Mouse (Mus musculus): ENCODE data around the gene Mcm6.

The Mcm6 gene

DNA sequence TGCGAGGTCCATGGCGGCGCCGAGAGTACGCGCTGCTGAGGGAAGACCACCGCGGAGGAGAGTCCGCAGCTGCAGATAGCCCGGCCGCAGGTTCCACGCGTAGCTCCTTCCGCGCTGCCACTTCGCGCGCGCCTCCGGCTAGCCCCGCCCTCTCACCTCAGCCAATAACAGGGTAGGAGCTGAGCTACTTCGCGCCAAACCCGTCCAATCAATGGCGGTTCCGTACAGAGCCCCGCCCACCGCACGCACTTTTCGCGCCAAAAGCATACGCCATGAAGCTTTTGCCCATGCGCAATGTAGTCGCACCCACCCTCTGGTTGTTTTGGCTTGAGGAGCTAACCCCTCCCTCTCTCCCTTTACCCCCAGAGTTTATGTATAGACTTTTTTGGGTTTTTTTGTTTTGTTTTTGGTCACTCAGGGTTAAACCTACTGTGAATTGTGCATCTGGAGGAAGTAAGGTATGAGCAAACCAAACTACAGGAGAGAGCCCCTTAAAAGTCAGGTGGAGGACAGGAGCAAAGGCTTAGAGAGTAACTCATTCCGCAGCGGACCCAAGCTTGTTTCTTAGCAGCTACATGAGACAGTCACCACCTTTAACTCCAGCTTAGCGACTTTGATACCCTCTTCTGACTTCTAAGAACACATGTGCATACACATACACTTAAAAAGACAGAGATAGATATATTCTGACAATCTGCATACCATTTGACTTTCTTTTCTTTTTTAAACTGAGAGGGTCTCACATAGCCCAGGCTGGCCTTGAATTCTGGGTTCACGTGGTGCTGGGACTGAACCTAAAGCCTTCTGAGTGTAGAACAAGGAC is at the start of gene Mcm6:
Gene Mcm6 (minus strand): TSS at position 111 of the 823 bp plus-strand sequence.
- DNase-seq (ENCODE audit: low spot score in 2 of 2), result peak; percentile 84 to 93

DNA sequence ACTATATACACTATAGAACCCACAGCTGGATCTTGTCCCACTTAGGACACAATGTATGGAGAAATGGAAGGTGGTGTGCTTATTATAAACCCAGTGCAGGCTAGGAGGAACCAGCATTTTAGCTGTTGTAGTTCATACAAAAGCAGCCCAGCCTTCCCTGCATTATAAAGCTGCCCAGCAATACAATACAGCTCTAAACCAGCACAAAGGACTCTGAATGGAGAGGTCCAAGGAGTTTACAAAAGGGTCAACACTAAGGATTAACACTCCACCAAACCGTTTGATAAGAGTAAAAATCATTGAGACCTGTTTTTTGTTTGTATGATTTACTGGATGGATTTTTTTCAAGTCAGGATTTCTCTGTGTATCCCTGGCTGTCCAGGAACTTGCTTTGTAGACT is 47.4 kb upstream of the Mcm6 start:
- DNase-seq (ENCODE audit: low spot score in 2 of 2), result no peak

DNA sequence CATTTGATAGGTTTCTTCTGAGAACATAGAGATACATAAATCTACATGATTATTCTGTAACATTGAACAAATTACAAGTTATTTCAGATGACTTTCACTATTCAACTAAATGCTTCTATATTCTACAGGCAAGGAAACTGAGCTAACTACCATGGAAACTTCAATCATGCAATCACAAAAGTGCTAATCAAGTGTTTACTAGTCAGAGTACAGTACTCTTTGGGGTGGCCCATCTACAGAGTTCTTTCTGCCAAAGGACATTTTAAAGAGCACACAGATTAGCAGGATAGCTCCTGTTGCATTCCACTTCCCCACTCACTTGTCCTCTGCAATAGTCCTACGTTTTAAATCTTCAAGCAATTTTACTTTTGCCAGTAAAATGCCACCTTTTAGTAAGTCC is 46.2 kb upstream of the Mcm6 start:
- DNase-seq (ENCODE audit: low spot score in 2 of 2), result no peak

DNA sequence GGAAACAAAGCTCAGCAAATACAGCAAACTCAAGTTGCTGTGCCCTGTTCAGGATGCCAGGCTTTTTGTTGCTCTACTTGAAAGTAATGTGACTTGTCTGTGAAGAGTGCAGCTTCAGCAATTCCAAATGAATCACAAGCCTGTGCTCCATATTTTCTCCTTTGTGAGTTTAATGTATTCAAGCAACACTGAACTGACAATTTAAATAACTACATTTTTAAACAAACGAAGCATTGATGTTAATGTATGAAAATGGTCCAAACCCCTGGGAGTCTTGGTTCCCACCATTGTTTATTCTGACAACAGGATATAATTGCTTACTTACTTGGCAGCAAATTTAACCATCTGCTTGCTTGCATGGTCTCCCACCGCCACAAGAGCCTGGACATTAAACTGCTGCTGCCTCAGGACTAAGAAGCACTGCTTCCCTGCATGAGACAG is 45.6 kb upstream of the Mcm6 start:
- DNase-seq (ENCODE audit: low spot score in 2 of 2), result peak in 1 of 2 experiments; percentile 24

DNA sequence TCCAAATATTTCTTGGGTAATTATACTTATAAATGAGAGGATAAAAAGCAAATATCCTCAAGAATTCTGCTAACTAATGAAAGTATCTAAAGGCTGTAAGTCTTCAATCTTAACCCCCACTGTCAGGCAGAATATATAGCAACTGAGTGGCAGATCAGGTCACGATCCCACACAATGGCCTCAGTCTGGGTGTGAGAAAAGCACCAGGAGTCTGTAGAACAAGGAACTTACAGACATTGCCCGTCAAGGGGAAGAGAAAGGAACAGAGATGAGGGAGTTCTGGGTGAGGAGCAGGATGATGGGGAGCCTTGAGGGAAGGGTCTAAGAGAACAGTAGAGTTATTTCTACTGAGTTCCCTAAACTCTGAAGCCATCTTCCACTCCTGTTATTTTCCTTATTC is 41.5 kb upstream of the Mcm6 start:
- DNase-seq (ENCODE audit: low spot score in 2 of 2), result no peak

DNA sequence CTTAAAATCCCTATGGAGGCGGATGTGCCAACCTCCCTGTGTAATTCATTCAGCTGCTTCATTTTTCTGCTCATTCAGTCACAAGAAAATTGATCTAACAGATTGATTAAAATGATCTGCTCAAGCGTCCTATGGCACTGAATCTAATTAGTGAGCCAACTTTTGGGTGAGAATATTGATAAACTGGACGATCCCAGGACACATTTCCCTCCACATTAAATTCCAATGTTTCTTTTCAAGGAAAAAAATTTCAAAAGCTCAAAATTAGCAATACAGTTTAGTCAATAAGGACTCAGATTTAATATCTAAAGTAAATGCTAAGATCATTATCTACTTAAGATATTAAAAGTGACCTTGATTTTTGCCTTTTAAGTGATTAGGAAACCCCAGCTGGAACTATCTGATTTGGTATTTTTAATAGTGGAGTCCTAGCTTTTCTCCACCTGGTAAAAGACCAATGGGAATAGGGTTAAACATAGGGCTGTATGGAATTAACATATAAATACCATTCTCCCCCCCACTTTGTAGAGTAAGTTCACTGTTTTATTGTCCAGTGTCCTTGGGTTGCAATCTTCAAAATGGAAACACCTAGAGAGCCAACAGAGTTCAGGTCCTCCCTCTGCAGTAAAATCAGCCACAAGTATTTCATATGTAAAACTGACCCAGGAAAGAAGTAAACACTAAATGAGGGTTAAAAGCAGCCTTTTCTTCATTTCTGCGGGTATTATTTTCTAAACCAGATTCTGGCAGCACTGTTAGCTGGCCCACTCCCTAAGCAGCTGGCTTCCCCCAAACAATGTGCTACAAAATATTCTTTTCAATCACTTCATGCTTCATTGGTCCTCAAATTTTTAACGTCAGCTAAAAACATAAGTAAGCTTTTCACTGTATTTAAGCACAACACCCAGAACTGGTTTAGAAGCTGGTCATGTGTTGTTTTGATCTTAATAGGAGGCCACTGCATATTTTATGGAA is 40.8 kb upstream of the Mcm6 start:
- no peak for DNase-seq (ENCODE audit: low spot score in 2 of 2)

DNA sequence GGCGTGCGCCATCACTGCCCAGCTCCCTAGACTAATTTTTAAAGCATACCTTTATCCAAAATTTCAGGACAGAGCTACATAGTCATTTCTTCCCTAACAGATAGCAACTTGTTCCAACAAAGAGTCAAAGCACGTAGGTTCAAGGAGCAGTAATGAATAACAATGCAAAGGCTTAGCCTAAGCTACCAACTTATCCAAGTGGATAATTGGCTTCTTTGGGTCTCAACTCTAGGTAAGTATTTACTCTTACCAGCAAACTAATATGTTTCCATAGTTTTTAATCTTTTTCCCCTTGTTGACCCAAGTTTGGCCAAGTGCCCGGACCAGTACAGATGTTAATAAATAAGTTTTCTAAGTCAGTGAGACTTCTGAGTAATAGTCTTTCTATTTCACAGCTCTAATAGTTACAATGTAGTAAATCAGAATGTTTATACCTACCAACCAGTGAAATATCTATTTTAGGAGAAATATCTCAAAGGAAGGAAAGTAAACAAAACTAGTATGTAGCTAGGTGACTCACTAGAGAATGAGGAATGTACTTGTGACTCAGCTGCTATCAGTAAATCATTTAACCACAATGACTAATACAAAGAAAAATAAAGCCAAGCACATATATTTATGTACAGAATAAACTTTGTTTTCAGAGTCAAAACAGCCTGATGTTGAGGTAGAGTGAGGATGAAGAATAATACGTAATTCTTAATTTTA is 39.4 kb upstream of the Mcm6 start:
- no peak for DNase-seq (ENCODE audit: low spot score in 2 of 2)

DNA sequence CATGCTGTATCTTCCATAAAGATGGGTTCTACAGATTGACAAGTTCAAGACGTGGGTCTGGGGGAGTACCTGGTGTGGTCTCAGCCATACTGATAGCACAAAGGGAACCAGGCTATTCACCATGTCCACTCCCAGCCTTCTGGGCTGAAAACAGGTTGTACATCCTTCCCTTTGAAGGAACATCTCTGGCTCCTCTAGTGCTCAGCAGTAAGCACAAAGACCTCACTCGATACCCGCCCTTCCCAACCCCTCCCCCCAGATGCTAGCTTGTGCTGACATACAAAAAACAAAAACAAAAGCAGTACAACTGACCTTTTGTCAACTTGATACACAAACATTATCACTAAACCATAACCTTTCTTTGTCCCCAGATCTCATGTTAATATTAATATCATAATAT is 35.2 kb upstream of the Mcm6 start:
- no peak for DNase-seq (ENCODE audit: low spot score in 2 of 2)

DNA sequence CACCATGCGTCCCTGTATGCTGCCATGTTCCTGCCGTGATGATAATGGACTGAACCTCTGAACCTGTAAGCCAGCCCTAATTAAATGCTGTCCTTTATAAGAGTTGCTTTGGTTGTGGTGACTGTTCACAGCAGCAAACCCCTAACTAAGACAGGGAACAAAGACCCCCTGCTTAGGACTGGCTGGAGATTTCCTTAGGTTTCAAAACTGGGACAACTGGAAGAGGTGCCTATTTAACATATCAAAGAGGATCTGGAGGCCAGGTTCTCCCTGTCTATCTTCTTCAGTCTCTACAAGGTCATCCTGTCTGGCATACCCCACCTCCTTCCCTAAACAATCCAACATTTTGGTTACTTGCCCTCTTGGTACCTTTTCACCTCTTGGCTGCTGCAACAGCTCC is 32.9 kb upstream of the Mcm6 start:
- no peak for DNase-seq (ENCODE audit: low spot score in 2 of 2)

DNA sequence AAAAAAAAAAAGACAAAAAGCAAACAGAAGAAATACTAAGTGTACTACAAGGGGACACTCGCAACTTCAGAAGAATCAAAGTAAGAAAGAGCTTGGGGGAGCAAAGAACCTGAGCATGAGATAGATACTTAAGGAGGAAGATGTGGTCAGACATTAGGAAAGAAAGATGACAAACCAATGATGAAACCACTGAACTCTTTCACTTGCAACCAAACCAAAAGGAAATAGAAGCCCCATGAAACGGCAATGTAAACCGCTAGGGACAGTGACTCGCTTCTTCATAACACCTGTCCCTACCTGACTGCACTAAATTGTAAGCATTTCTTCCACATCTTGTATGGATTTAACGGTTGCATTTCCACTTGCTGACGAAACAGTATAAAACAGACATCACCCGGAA is 27.0 kb upstream of the Mcm6 start:
- DNase-seq (ENCODE audit: low spot score in 2 of 2), result no peak

DNA sequence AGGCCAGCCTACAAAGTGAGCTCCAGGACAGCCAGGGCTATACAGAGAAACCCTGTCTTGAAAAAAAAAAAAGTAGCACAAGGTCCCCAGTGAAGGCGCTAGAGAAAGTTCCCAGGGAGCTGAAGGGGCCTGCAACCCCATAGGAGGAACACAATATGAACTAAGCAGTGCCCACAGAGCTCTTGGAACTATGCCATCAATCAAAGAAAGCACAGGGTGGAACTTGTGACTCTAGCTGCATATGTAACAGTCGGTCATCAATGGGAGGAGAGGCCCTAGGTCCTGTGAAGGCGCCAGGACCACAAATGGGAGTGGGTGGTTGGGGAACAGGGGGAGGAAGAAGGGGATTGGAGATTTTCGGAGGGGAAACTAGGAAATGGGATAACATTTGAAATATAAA is 17.4 kb upstream of the Mcm6 start:
- DNase-seq (ENCODE audit: low spot score in 2 of 2), result no peak

DNA sequence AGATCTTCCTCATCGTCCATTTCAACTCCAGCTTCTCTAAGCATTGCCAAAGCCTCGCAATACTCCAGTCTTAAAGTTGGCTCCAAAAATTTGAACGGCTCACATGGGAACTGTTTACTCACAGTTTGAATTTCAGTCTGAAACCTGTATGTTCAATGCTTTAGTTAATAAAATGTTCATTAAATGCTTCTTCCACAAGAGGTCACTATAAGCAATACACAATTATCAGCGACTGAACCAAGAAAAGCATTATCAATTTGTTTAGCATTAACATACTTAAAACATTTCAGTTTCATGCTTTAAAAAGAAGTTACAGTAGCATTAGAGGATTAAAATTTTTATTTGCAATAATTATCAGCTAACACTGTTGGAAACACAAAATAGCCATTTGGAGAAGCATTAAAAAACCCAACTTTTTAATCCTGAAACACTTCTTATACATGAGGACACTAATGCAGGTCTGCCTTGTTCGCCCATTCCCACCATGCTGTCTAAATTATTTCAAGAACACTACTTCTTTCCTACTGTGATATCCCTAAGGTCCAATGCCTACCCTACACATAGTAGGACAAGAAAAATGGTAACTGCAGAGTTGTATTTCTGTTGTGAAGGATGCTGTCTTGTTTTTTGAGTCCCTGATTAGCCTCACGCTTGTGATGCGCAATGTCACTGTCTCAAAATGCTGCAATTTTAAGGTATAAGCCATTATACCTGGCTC is 12.8 kb upstream of the Mcm6 start:
- DNase-seq (ENCODE audit: low spot score in 2 of 2), result no peak

DNA sequence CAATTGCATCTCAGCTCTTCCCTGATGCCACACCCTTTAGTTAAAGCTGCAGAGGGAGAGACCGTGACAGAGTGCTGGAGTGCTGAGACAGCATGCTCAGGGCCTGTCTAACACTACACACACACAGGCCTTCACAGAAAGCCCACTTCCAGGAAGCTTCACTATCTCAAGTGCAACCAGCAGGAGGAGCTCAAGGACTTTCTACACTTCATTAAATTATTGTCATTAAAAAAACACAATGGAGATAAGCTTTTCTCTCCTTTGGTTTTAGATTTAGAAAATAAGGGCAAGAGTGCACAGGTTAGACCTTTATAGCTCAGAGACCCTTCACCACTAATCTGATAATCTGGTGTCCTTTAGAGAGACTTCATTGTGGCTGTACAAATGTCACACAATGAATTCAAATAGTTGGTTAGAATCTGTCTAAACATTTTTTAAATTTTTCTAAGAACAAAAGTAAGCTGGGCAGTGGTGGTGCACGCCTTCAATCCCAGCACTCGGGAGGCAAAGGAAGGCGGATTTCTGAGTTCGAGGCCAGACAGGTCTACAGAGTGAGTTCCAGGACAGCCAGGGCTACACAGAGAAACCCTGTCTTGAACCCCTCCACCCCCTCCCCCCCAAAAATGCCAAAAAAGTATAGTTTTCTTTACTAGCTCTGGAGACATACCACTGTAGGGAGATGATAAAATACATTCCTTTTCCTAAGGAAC is 9.4 kb upstream of the Mcm6 start:
- DNase-seq (ENCODE audit: low spot score in 2 of 2), result peak; percentile 33 to 69

DNA sequence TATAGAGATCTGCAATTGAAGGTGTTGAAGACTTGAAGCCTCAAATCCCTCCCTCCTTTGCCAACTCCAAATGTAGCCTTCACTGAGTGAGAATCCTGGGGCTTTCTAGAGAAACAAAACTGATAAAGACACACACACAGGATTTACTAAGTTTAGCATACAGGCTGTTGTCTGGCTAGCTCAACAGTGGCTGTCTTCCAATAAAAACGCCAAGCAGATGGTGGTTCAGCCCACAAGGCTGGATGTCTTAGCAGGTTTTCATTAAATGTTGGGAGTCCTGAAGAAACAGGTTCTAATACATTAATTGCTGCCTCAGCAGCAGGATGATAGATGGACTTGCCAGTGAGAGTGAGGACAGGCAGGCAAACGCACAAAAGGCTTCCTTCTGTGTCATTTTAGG is 1.1 kb upstream of the Mcm6 start:
- peak in 1 of 2 experiments; percentile 13 for DNase-seq (ENCODE audit: low spot score in 2 of 2)

DNA sequence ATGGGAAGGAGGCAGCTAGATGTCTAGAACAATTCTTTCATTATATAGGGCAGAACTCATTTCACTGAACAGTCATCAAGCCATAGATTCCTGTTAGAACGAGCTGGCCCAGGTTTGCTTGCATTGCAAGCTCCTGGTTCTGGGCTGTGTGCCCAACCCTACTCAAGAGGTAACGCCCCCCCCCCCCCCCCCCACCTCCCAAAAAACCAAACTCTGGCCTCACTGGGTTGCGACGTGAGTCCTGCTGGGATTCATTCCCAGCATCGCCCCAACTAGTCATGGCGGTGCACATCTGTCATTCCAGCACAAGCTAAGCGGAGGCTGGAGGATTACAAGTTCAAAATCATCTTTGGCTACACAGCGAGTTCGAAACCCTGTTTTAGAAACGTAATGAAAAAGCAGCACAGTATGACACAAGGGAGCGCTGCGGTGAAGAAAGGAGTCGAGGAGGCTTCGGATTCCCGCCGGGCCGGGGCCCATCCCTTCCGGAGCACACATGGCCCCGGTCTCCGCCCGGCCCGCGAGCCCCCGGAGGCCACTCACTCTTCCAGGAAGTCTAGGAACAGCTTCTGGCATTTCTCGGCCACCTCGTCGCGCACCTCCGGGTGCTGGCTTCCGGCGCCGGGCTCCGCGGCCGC is 429 bp downstream of the Mcm6 start:
- DNase-seq (ENCODE audit: low spot score in 2 of 2), result no peak

DNA sequence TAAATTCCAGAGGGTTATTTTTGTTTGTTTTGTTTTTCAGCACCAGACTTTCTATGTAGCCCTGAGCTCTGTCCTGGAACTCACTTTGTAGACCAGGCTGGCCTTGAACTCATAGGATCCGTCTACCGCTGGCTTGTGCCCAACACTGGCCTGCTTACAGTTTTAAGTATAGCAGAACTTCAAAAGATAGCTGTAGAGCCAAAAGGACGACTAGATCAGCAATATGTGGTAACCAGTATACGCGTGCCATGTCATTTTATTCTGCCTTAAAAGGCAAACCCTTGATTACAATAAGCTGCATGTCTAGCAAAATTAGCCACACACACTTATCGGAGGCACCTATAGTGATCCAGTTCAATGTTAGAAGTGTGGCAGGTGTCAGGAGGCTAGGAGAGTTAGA is 1.2 kb downstream of the Mcm6 start:
- no peak for DNase-seq (ENCODE audit: low spot score in 2 of 2)

DNA sequence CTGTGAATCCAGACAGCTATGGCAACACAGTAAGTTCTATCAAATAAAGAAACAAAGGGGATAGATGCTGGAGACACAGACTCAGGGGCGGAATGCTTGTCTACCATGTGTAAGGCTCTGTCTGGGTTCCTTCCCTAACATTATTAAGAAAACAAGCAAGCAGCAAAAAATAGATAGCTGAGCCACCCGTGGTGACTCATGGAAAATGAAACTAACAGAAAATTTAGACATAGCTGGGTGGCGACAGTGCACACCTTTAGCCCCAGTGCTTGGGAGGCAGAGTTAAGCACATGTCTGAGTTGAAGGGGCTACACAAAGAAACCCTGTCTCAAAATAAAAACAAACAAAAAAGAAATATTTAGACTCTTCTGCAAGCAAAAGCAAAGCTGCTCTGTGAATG is 2.0 kb downstream of the Mcm6 start:
- no peak for DNase-seq (ENCODE audit: low spot score in 2 of 2)

DNA sequence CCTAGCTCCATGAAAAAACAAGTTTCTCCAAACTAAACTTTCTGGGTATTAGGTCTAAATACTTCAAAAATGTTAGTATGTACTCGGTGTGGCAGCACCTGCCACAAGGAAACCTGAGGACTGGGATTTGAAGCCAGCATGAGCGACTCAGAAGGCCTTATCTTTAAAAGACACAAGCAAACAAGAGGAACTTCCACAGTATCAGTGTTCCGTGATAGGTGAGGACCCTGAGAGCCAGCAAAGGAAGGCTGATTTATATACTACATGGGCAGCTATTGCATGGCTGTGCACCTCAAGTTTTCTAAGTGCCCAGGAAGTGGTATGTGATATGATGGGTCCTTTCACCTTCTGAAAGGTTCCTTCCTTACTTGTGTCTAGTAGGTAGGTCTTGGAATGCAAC is 6.4 kb downstream of the Mcm6 start:
- no peak for DNase-seq (ENCODE audit: low spot score in 2 of 2)

DNA sequence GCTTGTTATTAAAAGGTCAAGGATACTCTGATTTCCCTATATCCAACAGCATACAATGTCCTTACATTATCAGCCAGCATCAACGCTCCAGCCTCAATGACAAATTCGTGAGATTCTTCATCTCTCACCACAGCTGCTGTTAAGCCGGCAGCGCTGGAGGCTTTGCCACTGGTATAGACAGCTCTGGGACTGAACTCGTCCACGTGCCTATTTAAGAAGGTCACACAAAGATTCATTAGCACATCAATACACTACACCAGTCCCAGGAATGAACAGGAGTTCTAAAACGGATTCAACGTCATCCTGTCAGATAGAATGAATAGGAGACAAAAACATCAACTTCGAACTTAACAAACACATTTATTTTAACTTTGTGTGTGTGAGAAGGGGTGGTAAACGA is 15.2 kb downstream of the Mcm6 start:
- no peak for DNase-seq (ENCODE audit: low spot score in 2 of 2)

DNA sequence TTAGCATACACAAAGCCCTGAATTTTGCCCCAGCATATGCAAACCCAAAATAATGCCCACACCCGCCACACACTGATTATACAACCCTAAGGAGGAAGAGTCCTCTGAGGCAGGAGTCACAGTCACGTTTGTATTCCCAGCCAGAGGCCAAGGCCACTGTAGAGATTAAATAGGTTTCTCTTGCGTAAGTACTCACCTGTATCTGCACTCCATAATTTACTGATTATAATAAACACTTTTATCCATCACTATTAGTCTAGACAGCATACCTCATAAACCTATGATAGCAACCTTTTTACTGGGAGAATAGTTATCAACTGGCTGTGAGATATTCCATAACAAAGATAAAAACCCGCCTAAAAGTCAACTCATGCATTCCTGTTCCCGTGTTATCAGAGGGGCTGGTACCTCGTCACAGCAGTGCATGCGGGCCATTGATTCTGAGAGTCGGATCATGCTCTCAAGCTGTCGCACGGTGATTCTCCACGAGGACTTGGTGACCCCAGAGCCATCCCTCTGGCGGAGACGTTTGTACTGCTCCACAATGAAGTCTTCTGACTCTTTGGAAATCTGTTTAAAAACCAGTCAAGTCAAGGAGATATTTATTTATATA is 21.6 kb downstream of the Mcm6 start:
- no peak for DNase-seq (ENCODE audit: low spot score in 2 of 2)
